Mouse (Mus musculus) small intestine, adult 2 months (tissue): ENCODE results near the gene Hspa12a. TPM values are rescaled to one million over a fixed set of nuclear protein-coding genes. Genes with fewer than 3 reads are reported as not detected.

Experiments used
- H3K27ac ChIP-seq: fragments of 200-500 bp; 2 replicates; pipeline ENCODE4 v1.5.1; 2012; ENCODE audit warnings: low read depth, low read length, control low read depth, inconsistent platforms; ENCODE audit not compliant: insufficient read depth
- H3K27me3 ChIP-seq: fragments of 200-500 bp; 2 replicates; pipeline ENCODE4 v1.6.1; 2012; ENCODE audit warnings: mild to moderate bottlenecking, moderate library complexity, low read length, inconsistent platforms; ENCODE audit not compliant: control insufficient read depth, insufficient read depth
- H3K36me3 ChIP-seq: fragments of 200-500 bp; 2 replicates; pipeline ENCODE4 v1.6.1; 2012; ENCODE audit warnings: mild to moderate bottlenecking, low read length, control low read depth, inconsistent platforms; ENCODE audit not compliant: control insufficient read depth, insufficient read depth
- H3K4me1 ChIP-seq: fragments of 200-500 bp; 2 replicates; pipeline ENCODE4 v1.6.1; 2012; ENCODE audit warnings: low read length, inconsistent platforms, mixed read lengths; ENCODE audit not compliant: control insufficient read depth, insufficient read depth, insufficient read length
- H3K4me3 ChIP-seq: fragments of 200-500 bp; 2 replicates; pipeline ENCODE4 v1.5.1; 2012; ENCODE audit warnings: low read depth, mild to moderate bottlenecking, control low read depth, inconsistent platforms, low read length, moderate library complexity
- CTCF ChIP-seq: fragments of 200-500 bp; IDR thresholded peaks from 2 replicates; pipeline ENCODE4 v1.5.1; 2012; ENCODE audit warnings: low read depth, mild to moderate bottlenecking, control low read depth, inconsistent platforms, low read length, moderate library complexity, mixed read lengths; ENCODE audit not compliant: insufficient replicate concordance, insufficient read length; ENCODE audit errors: extremely low read depth
- POLR2A ChIP-seq: fragments of 200-500 bp; IDR thresholded peaks from 2 replicates; pipeline ENCODE4 v1.6.1; 2012; ENCODE audit warnings: low read depth, mild to moderate bottlenecking, control low read depth, inconsistent platforms, low read length, moderate library complexity
- WGBS: fragments of 180-500 bp; shearing (Covaris S2); methylation state at CpG from one replicate; pipeline ENCODE4 v1.1.7; 2018; 5-methylcytosine and 5-hydroxymethylcytosine counted together
- polyA plus RNA-seq: library from polyadenylated mRNA; depleted of rRNA; stranded (reverse); fragments of >200 nt; gene quantifications from 2 replicates; pipeline ENCODE4 v1.2.3, GENCODE M21; 2012; rRNA removed

The Hspa12a gene
- 2.6 and 16.7 TPM in 2 replicates for polyA plus RNA-seq

GRCm38 (mm10) chr19:58942841-58943828 lies at the start of gene Hspa12a, which contains the start of gene Eno4:
Hspa12a (minus strand) TSS chr19:58943654.
Eno4 (plus strand) TSS chr19:58943425.
- H3K27ac ChIP-seq, result peak within 1 kb of the TSS; percentile 12; the same call in 1 of the 2 replicates

GRCm38 (mm10) chr19:58981571-58981970 lies 38.1 kb upstream of the Hspa12a start:
- peaks cover 3% of the 10 kb centered on the region; the same call in 1 of the 2 replicates for H3K36me3 ChIP-seq
- 70% methylated on average over 9 of the region's 9 CpGs for WGBS
- H3K4me3 ChIP-seq, result no peak overlapping the region
- TF ChIP-seq CTCF, result no peak
- TF ChIP-seq POLR2A, result no peak
- H3K27me3 ChIP-seq, result no peaks in the 10 kb centered on the region
- no peak overlapping the region for H3K27ac ChIP-seq
- no peaks in the 10 kb centered on the region for H3K4me1 ChIP-seq

More at GRCm38 (mm10) chr19:58942841-58943828, at the start of gene Hspa12a, which contains the start of gene Eno4:
- no peaks in the 10 kb centered on the region; the same call in 1 of the 2 replicates for H3K27me3 ChIP-seq
- under 1% methylated on average over 65 of the region's 65 CpGs for WGBS
- no peak for TF ChIP-seq CTCF
- TF ChIP-seq POLR2A, result peak; percentile 29; the same call in 1 of the 2 replicates
- peaks cover 7% of the 10 kb centered on the region for H3K4me1 ChIP-seq
- H3K4me3 ChIP-seq, result peak within 1 kb of the TSS; percentile 69
- no peaks in the 10 kb centered on the region for H3K36me3 ChIP-seq

- WGBS, result 76% methylated on average over 5 of the region's 5 CpGs
- no peak overlapping the region for H3K27ac ChIP-seq
- TF ChIP-seq CTCF, result no peak
- TF ChIP-seq POLR2A, result no peak
- H3K27me3 ChIP-seq, result no peaks in the 10 kb centered on the region
- H3K4me1 ChIP-seq, result no peaks in the 10 kb centered on the region
- no peak overlapping the region for H3K4me3 ChIP-seq
- H3K36me3 ChIP-seq, result peaks cover 3% of the 10 kb centered on the region; the same call in 1 of the 2 replicates
These were observed 36.6 kb upstream of the Hspa12a start for GRCm38 (mm10) chr19:58980056-58980440.

- no peak overlapping the region for H3K27ac ChIP-seq
- no peaks in the 10 kb centered on the region for H3K27me3 ChIP-seq
- 70% methylated on average over 13 of the region's 13 CpGs for WGBS
- no peaks in the 10 kb centered on the region for H3K4me1 ChIP-seq
- no peak overlapping the region for H3K4me3 ChIP-seq
- TF ChIP-seq POLR2A (no peak), CTCF (no peak)
- peaks cover 6% of the 10 kb centered on the region for H3K36me3 ChIP-seq
These were observed 36.1 kb upstream of the Hspa12a start for GRCm38 (mm10) chr19:58979436-58980055.

- 73% methylated on average over 11 of the region's 11 CpGs for WGBS
- Histone ChIP-seq H3K36me3 (peaks cover 4% of the 10 kb centered on the region), H3K4me1 (no peaks in the 10 kb centered on the region), H3K27ac (no peak overlapping the region), H3K4me3 (no peak overlapping the region), H3K27me3 (no peaks in the 10 kb centered on the region)
- TF ChIP-seq POLR2A (no peak), CTCF (no peak)
These were observed 35.1 kb upstream of the Hspa12a start for GRCm38 (mm10) chr19:58978401-58979171.

- no peaks in the 10 kb centered on the region for H3K4me1 ChIP-seq
- 85% methylated on average over 11 of the region's 11 CpGs for WGBS
- peaks cover 3% of the 10 kb centered on the region for H3K36me3 ChIP-seq
- H3K4me3 ChIP-seq, result no peak overlapping the region
- no peaks in the 10 kb centered on the region for H3K27me3 ChIP-seq
- TF ChIP-seq POLR2A (no peak), CTCF (no peak)
- no peak overlapping the region for H3K27ac ChIP-seq
These were observed 31.9 kb upstream of the Hspa12a start for GRCm38 (mm10) chr19:58975216-58975863.
